Mouse (Mus musculus): ENCODE data around the gene Adh6b.

DNA sequence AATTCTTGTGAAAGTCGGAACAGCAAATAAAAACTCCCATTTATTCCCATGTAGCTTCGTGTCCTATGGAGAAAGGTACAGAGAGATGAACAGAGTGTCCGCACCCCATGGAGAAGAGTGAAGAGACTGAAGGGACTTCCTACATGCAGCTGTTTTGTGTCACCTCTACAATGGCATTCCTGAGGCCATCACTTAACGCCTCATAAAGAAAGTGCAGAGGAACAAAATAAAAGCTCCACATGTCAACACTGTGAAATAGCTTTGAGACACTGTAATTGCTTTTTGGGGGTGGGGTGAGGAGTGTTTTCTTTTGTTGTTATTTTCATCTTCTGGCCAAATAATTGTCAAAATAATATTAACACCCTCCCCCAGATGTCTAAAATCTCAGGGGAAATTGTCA is 38.9 kb upstream of the Adh6b start:
- TF ChIP-seq CTCF (IDR thresholded peaks at IDR 0.05; ENCODE audit: insufficient read depth, low read length), result no peak
- TF ChIP-seq POLR2A (IDR thresholded peaks at IDR 0.05; ENCODE audit: borderline replicate concordance, extremely low read depth, low read depth, low read length), result no peak

All from lung, adult 2 months (tissue).